Mouse (Mus musculus) liver, embryonic 14 days (tissue): Measurements from ENCODE around the gene Nmnat1. TPM values are rescaled to one million over a fixed set of nuclear protein-coding genes. Genes with fewer than 3 reads are reported as not detected.

Experiments
- polyA plus RNA-seq: library from polyadenylated mRNA; depleted of rRNA; stranded (reverse); fragments of >200 nt; gene quantifications from 2 replicates; pipeline ENCODE4 v1.2.3, GENCODE M21; 2012; rRNA removed

Gene Nmnat1
- polyA plus RNA-seq = 3.6 and 3.8 TPM in 2 replicates

DNA sequence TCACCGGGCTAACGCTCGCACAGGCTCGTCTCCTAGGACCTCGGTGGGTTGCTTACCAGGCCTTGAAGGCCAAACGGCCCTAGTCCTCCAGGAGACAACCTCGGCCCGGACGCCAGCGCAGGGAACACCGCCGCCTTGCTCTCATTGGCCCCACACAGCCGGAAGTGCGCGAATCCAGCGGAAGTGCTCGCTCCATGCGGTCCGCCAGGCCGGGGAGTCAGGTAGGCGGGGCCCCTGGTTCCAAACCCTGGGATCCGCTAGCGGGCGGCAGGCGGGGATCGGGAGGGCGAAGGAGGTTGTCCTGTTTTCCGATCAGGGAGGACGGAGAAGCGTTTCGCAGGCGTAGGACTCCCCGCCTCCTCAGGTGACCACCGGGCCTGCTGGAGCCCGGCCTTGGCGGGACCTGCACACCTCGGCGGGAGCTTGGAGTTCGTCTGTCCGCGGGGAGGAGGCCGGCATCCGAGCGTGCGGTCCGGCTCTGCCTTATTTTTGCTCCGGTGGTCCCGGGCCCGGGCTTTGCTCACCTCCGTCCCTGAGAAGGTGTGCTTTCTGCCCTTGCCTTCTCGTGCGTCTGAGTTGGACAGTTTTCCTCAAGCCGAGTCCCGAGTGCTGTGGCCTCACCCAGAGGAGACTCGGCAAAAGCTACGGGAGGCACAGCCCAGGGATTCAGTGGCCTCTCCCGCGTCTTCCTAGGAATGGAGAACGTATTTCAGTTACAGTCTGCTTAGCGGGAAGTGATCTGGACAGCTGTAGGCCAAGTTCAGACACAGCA, at the start of gene Nmnat1, which contains the start of gene Lzic:
Gene Nmnat1 (minus strand): TSS at position 150 of the 772 bp plus-strand sequence.
Gene Lzic (plus strand): TSS at position 177 of the 772 bp plus-strand sequence.

DNA sequence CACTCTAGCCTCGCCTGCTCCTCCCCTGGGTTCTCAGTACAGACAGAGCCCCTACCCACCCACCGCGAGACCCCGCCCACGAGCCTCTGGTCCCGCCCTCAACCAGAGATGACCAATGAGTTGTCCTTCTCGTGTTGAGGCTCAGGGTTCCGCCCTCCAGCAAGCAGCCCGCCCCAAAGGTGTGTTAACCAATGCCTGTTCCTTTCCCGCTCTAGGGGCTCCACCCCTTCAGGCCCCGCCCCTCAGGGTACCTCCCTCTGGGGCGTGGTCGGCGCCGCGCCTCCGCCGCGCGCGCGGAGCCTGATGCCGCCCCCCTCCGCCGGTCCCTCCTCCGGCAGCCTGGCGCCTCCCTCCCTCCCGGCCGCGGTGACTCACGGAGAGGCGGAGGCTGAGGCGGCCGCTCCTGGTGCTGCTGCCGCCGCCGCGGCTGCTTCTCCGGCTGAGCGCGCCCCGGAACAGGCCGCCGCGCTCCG, 32.9 kb upstream of the Nmnat1 start, which contains the start of gene Ctnnbip1:
Gene Ctnnbip1 (plus strand): TSS at position 369 of the 473 bp plus-strand sequence.

DNA sequence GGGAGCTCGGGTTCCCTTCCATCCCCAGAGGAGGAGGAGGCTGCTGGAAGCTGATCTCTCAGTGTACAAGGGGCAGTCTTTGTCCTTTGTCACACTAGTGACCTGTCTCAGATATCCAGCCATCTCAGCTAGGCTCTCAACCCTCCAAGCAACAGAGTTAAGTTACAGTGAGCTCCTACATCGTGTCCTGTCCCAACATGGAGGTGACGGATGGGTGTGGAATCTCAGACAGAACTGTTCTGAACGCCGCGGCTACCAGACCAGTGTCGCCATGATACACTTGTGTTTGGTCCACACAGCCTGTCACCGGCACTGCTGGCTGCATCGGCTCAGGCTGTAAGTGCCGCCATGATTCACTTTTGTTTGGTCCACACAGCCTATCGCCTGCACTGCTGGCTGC, 7.9 kb downstream of the Nmnat1 start, which contains the start of gene Tmem274:
Gene Tmem274 (plus strand): TSS at position 301 of the 400 bp plus-strand sequence.

DNA sequence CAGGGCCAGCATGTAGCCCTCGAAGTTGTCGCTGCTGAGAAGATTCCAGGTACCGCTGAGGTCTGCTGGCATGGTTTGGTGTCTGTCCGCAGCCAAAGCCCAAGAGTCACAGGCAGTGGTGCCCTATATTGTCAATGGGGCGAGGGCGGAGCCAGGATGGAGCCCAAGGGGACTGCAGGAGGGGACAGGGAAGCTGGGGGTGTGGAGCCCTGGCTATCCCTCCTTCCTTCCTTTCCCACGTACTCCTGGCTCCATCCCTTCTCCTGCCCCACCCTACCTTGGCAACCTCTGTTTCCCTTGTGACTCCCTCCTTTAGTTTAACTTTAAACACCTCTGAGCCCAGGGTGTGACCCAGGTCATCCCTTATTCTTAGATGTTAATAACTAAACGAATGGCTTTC, 30.1 kb downstream of the Nmnat1 start, which contains the start of gene Rbp7:
Gene Rbp7 (minus strand): TSS at position 100 of the 400 bp plus-strand sequence.

DNA sequence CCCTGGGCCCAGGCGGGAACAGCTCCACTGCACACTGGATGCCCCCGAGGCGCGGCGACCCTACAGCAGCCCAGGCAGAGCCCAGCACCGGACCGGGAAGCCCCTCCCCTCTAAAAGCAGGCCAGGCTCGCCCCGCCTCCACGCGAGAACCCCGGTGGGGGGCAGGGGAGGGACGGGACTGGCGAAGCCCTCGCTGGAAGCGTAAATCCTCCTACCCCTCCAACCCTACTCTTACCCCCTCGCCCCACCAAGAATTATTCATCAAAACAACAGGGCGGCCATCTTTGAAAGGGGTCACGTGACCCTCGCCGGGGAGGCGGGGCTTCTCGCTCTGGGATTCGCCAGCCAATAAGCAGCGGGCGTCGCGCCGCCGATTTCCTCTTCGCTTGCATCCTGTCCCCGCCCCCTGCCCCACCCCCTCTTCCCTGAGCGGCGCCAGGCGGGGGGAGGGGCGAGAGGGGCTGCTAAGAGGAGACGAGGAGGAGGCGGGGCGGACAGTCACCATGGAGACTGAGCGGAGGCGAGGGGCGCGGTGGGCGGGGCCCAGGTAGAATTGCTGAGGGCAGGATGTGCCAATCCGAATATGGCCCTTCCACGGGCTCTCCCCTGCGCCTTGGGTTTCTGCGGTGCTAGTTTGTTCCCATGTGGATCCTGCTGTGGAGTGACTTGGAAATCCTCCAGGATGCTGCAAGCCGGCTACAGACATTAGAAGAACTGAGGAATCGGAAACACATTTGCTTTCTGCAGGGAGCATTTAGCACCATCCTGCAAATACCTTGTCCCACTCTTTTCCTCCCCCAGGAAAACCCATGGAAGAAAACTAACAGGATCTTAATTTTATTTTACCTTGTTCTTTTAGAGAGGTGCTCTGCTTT, 58.4 kb downstream of the Nmnat1 start, which contains the start of gene Ube4b:
Gene Ube4b (minus strand): TSS at position 425 of the 875 bp plus-strand sequence.

Other genes starting within 250 kb of the Nmnat1 start
- 3.9 and 4.1 TPM in 2 replicates for gene Kif1b, start 177.5 kb downstream of the Nmnat1 start, polyA plus RNA-seq
- gene Ube4b, start 58.5 kb downstream of the Nmnat1 start, polyA plus RNA-seq = 16.5 and 19.4 TPM in 2 replicates
- gene Rbp7, start 30.2 kb downstream of the Nmnat1 start, polyA plus RNA-seq = not detected in 2 replicates
- not detected in 2 replicates for gene Tmem274, start 7.8 kb downstream of the Nmnat1 start, polyA plus RNA-seq
- gene Lzic, start within 50 bp of the Nmnat1 start, polyA plus RNA-seq = 10.0 and 10.7 TPM in 2 replicates
- 1.7 TPM in 2 replicates for gene Ctnnbip1, start 33.0 kb upstream of the Nmnat1 start, polyA plus RNA-seq
- gene Clstn1, start 101.3 kb upstream of the Nmnat1 start, polyA plus RNA-seq = 1.3 and 1.4 TPM in 2 replicates
- 3.1 and 4.4 TPM in 2 replicates for gene Pik3cd, start 217.4 kb upstream of the Nmnat1 start, polyA plus RNA-seq